Mouse (Mus musculus): Measurements from ENCODE around the gene Gm3182. TPM values are rescaled to one million over a fixed set of nuclear protein-coding genes. Genes with fewer than 3 reads are reported as not detected.
"Not testable (repeated sequence)": the region's sequence is repeated elsewhere in the genome, so short reads cannot be mapped to it uniquely, and the experiment has no call there.

The Gm3182 gene
- total RNA-seq (2014; rRNA removed; ENCODE audit: low replicate concordance) (not detected in 2 replicates), polyA plus RNA-seq (2015; fragmentation: Nextera tagmentation; extraction: Ambion mirVana) (not detected in 2 replicates)

DNA sequence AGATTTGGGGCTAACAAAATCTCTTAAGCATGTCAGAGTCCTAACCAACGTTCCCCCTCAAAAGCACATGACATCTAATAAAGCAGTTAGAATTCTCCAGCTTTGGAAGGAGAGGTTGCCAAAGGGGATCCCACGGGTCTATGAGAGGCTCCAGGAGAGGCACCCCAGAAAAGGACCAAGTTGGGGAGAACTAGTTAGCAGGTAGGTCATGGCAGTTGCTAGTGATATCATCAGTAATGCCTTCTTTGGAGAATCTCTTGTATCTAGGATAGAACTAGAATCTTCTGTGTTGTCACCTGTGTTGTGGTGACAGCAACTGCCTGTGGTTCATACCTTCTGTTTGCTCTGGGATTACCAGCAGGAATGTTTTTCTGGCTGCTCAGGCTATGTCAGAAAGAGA lies at the start of gene Gm3182:
Gene Gm3182 (plus strand): TSS at position 301 of the 400 bp plus-strand sequence.
- not testable (repeated sequence) for H3K4me3 ChIP-seq (ENCODE audit: low read depth, low read length); H3K27me3 ChIP-seq (ENCODE audit: control insufficient read depth, insufficient read depth, low read length); ATAC-seq (ENCODE audit: insufficient read depth, low read depth); H3K9me3 ChIP-seq (replicated peaks; ENCODE audit: control insufficient read depth, low read length); H3K4me2 ChIP-seq (ENCODE audit: low read depth, low read length); H3K4me1 ChIP-seq (ENCODE audit: control insufficient read depth, insufficient read depth); H3K27ac ChIP-seq (ENCODE audit: low read depth); H3K36me3 ChIP-seq (replicated peaks; ENCODE audit: control insufficient read depth, insufficient read depth, low read length); DNase-seq (ENCODE audit: low spot score); H3K9ac ChIP-seq (replicated peaks; ENCODE audit: low read depth, low read length)
- WGBS: 67% methylated on average over 1 of the region's 2 CpGs

DNA sequence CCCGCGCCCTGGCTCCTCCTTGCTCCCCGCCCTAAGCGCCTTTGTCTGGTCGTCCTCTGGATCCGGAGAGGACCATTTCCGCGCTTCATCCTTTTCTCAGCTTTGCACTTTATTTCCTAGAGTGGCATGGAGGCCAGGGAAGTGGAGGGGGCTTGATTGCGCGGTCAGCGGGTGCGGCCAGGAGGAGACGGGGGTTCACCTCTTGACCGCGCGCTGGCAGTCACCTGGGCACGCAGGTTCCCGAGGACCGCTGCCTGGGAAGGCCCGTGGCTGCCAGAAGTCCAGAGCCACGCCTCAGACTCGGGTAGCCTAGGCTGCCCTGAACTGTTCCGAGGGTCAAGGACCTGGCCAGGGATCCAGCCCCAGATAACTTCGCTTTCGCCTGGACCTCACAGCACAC lies 17.9 kb downstream of the Gm3182 start:
- DNase-seq (ENCODE audit: low spot score); H3K4me3 ChIP-seq (ENCODE audit: low read depth, low read length); ATAC-seq (ENCODE audit: insufficient read depth, low read depth); H3K9me3 ChIP-seq (replicated peaks; ENCODE audit: control insufficient read depth, low read length); H3K27me3 ChIP-seq (ENCODE audit: control insufficient read depth, insufficient read depth, low read length); H3K36me3 ChIP-seq (replicated peaks; ENCODE audit: control insufficient read depth, insufficient read depth, low read length); H3K4me1 ChIP-seq (ENCODE audit: control insufficient read depth, insufficient read depth); H3K27ac ChIP-seq (ENCODE audit: low read depth); H3K9ac ChIP-seq (replicated peaks; ENCODE audit: low read depth, low read length): not testable (repeated sequence)
- H3K4me2 ChIP-seq (ENCODE audit: low read depth, low read length): 0 out of 2 replicates have a peak overlapping the region, but pooled peaks have one; percentile 25
- WGBS: 8% methylated on average over 16 of the region's 25 CpGs

Other genes with a start within 250 kb of the Gm3182 start
- gene Gm3138, start 232.1 kb upstream of the Gm3182 start, total RNA-seq (2014; rRNA removed; ENCODE audit: low replicate concordance): not detected in 2 replicates
- not detected in 2 replicates for gene Gm3138, start 232.1 kb upstream of the Gm3182 start, polyA plus RNA-seq (2015; fragmentation: Nextera tagmentation; extraction: Ambion mirVana)
- not detected in 2 replicates for gene Gm3149, start 164.5 kb upstream of the Gm3182 start, total RNA-seq (2014; rRNA removed; ENCODE audit: low replicate concordance)
- gene Gm3149, start 164.5 kb upstream of the Gm3182 start, polyA plus RNA-seq (2015; fragmentation: Nextera tagmentation; extraction: Ambion mirVana): not detected in 2 replicates
- gene 2610042L04Rik, start 147.0 kb upstream of the Gm3182 start, total RNA-seq (2014; rRNA removed; ENCODE audit: low replicate concordance): not detected in 2 replicates
- gene 2610042L04Rik, start 147.0 kb upstream of the Gm3182 start, polyA plus RNA-seq (2015; fragmentation: Nextera tagmentation; extraction: Ambion mirVana): 0.07 TPM in 1 of 2 replicates, not detected in the other
- gene Gm3159, start 84.2 kb upstream of the Gm3182 start, total RNA-seq (2014; rRNA removed; ENCODE audit: low replicate concordance): not detected in 2 replicates
- gene Gm3159, start 84.2 kb upstream of the Gm3182 start, polyA plus RNA-seq (2015; fragmentation: Nextera tagmentation; extraction: Ambion mirVana): not detected in 2 replicates
- gene Gm3164, start 66.3 kb upstream of the Gm3182 start, total RNA-seq (2014; rRNA removed; ENCODE audit: low replicate concordance): not detected in 2 replicates
- gene Gm3164, start 66.3 kb upstream of the Gm3182 start, polyA plus RNA-seq (2015; fragmentation: Nextera tagmentation; extraction: Ambion mirVana): not detected in 2 replicates
- not detected in 2 replicates for gene Gm3173, start 50.8 kb upstream of the Gm3182 start, total RNA-seq (2014; rRNA removed; ENCODE audit: low replicate concordance)
- not detected in 2 replicates for gene Gm3173, start 50.8 kb upstream of the Gm3182 start, polyA plus RNA-seq (2015; fragmentation: Nextera tagmentation; extraction: Ambion mirVana)
- not detected in 2 replicates for gene Gm3047, start 73.7 kb downstream of the Gm3182 start, total RNA-seq (2014; rRNA removed; ENCODE audit: low replicate concordance)
- gene Gm3047, start 73.7 kb downstream of the Gm3182 start, polyA plus RNA-seq (2015; fragmentation: Nextera tagmentation; extraction: Ambion mirVana): not detected in 2 replicates
- gene Gm8159, start 150.6 kb downstream of the Gm3182 start, total RNA-seq (2014; rRNA removed; ENCODE audit: low replicate concordance): not detected in 2 replicates
- not detected in 2 replicates for gene Gm8159, start 150.6 kb downstream of the Gm3182 start, polyA plus RNA-seq (2015; fragmentation: Nextera tagmentation; extraction: Ambion mirVana)
- not detected in 2 replicates for gene Gm3239, start 182.4 kb downstream of the Gm3182 start, total RNA-seq (2014; rRNA removed; ENCODE audit: low replicate concordance)
- gene Gm3239, start 182.4 kb downstream of the Gm3182 start, polyA plus RNA-seq (2015; fragmentation: Nextera tagmentation; extraction: Ambion mirVana): not detected in 2 replicates
- not detected in 2 replicates for gene Gm7876, start 227.5 kb downstream of the Gm3182 start, total RNA-seq (2014; rRNA removed; ENCODE audit: low replicate concordance)
- gene Gm7876, start 227.5 kb downstream of the Gm3182 start, polyA plus RNA-seq (2015; fragmentation: Nextera tagmentation; extraction: Ambion mirVana): not detected in 2 replicates
- gene Gm3252, start 245.0 kb downstream of the Gm3182 start, total RNA-seq (2014; rRNA removed; ENCODE audit: low replicate concordance): not detected in 2 replicates
- 0.16 and 0.33 TPM in 2 replicates for gene Gm3252, start 245.0 kb downstream of the Gm3182 start, polyA plus RNA-seq (2015; fragmentation: Nextera tagmentation; extraction: Ambion mirVana)